Mouse (Mus musculus): ENCODE measurements around the gene Rdh5. TPM values are rescaled to one million over a fixed set of nuclear protein-coding genes. Genes with fewer than 3 reads are reported as not detected.

Rdh5 gene
- polyA plus RNA-seq, 1 experiment from 2014 or later, result 9.9 TPM

GRCm38 (mm10) chr10:128866518-128866917 is 56.2 kb downstream of the Rdh5 start:
- WGBS, result 97% methylated on average over 1 of the region's 1 CpGs
- H3K9me3 ChIP-seq, result no peaks in the 10 kb centered on the region
- H3K4me1 ChIP-seq, result no peaks in the 10 kb centered on the region
- H3K27me3 ChIP-seq (ENCODE audit: insufficient read depth, poor library complexity, severe bottlenecking), result no peaks in the 10 kb centered on the region
- H3K4me3 ChIP-seq, result no peak overlapping the region
- no peak for DNase-seq (ENCODE audit: low spot score)
- no peak overlapping the region for H3K27ac ChIP-seq
- H3K36me3 ChIP-seq, result peaks cover 42% of the 10 kb centered on the region

DNA sequence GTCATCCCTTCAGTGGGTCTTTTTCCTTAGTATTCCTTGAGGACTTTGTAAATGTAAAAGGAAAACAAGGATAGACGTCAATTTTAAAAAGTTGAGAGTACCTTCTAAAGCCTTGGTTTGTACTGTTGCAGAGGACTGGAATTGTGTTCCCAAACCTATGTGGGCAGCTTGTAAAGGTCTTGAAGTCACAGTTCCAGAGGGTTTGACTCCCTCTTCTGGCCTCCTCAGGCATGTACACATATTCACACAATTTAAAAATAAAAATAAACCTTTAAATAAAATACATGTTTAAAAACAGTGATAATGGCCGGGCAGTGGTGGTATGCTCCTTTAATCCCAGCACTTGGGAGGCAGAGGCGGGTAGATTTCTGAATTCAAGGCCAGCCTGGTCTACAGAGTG is 56.6 kb downstream of the Rdh5 start:
- Histone ChIP-seq H3K27me3 (ENCODE audit: insufficient read depth, poor library complexity, severe bottlenecking) (no peaks in the 10 kb centered on the region), H3K27ac (no peak overlapping the region), H3K36me3 (peaks cover 40% of the 10 kb centered on the region), H3K9me3 (no peaks in the 10 kb centered on the region), H3K4me3 (no peak overlapping the region), H3K4me1 (no peaks in the 10 kb centered on the region)
- 85% methylated on average over 3 of the region's 3 CpGs for WGBS
- DNase-seq (ENCODE audit: low spot score), result no peak

Other genes with a start within 250 kb of the Rdh5 start
- gene Suox, start 248.8 kb downstream of the Rdh5 start, polyA plus RNA-seq (2016; fragmentation: Nextera tagmentation; extraction: Ambion mirVana), result 11.8 and 15.7 TPM in 2 replicates
- 66.2 and 69.1 TPM in 2 replicates for gene Rab5b, start 226.6 kb downstream of the Rdh5 start, polyA plus RNA-seq (2016; fragmentation: Nextera tagmentation; extraction: Ambion mirVana)
- 0.75 and 0.89 TPM in 2 replicates for gene Pmel, start 218.7 kb downstream of the Rdh5 start, polyA plus RNA-seq (2016; fragmentation: Nextera tagmentation; extraction: Ambion mirVana)
- 106 and 110 TPM in 2 replicates for gene Cdk2, start 217.9 kb downstream of the Rdh5 start, polyA plus RNA-seq (2016; fragmentation: Nextera tagmentation; extraction: Ambion mirVana)
- 3.9 and 4.4 TPM in 2 replicates for gene Dgka, start 178.0 kb downstream of the Rdh5 start, polyA plus RNA-seq (2016; fragmentation: Nextera tagmentation; extraction: Ambion mirVana)
- 31.8 and 45.4 TPM in 2 replicates for gene Pym1, start 175.0 kb downstream of the Rdh5 start, polyA plus RNA-seq (2016; fragmentation: Nextera tagmentation; extraction: Ambion mirVana)
- 0.28 and 1.7 TPM in 2 replicates for gene Mmp19, start 132.0 kb downstream of the Rdh5 start, polyA plus RNA-seq (2016; fragmentation: Nextera tagmentation; extraction: Ambion mirVana)
- 48.0 and 48.1 TPM in 2 replicates for gene Dnajc14, start 118.8 kb downstream of the Rdh5 start, polyA plus RNA-seq (2016; fragmentation: Nextera tagmentation; extraction: Ambion mirVana)
- gene Tmem198b, start 118.5 kb downstream of the Rdh5 start, polyA plus RNA-seq (2016; fragmentation: Nextera tagmentation; extraction: Ambion mirVana), result 13.6 and 16.3 TPM in 2 replicates
- 181 and 225 TPM in 2 replicates for gene Sarnp, start 105.6 kb downstream of the Rdh5 start, polyA plus RNA-seq (2016; fragmentation: Nextera tagmentation; extraction: Ambion mirVana)
- gene Ormdl2, start 101.2 kb downstream of the Rdh5 start, polyA plus RNA-seq (2016; fragmentation: Nextera tagmentation; extraction: Ambion mirVana), result 65.1 and 78.6 TPM in 2 replicates
- gene Gdf11, start 31.2 kb downstream of the Rdh5 start, polyA plus RNA-seq (2016; fragmentation: Nextera tagmentation; extraction: Ambion mirVana), result 4.6 and 5.7 TPM in 2 replicates
- gene Cd63, start 21.9 kb downstream of the Rdh5 start, polyA plus RNA-seq (2016; fragmentation: Nextera tagmentation; extraction: Ambion mirVana), result 313 and 322 TPM in 2 replicates
- gene Bloc1s1, start 1.1 kb upstream of the Rdh5 start, polyA plus RNA-seq (2016; fragmentation: Nextera tagmentation; extraction: Ambion mirVana), result 182 and 194 TPM in 2 replicates
- 1.1 and 1.3 TPM in 2 replicates for gene Itga7, start 10.9 kb upstream of the Rdh5 start, polyA plus RNA-seq (2016; fragmentation: Nextera tagmentation; extraction: Ambion mirVana)
- gene Mettl7b, start 38.1 kb upstream of the Rdh5 start, polyA plus RNA-seq (2016; fragmentation: Nextera tagmentation; extraction: Ambion mirVana), result not detected in 2 replicates
- not detected in 2 replicates for gene Olfr9, start 66.5 kb upstream of the Rdh5 start, polyA plus RNA-seq (2016; fragmentation: Nextera tagmentation; extraction: Ambion mirVana)
- not detected in 2 replicates for gene Olfr763, start 87.9 kb upstream of the Rdh5 start, polyA plus RNA-seq (2016; fragmentation: Nextera tagmentation; extraction: Ambion mirVana)
- not detected in 2 replicates for gene Olfr764-ps1, start 117.0 kb upstream of the Rdh5 start, polyA plus RNA-seq (2016; fragmentation: Nextera tagmentation; extraction: Ambion mirVana)
- gene Olfr765, start 127.1 kb upstream of the Rdh5 start, polyA plus RNA-seq (2016; fragmentation: Nextera tagmentation; extraction: Ambion mirVana), result not detected in 2 replicates
- gene Olfr766-ps1, start 146.1 kb upstream of the Rdh5 start, polyA plus RNA-seq (2016; fragmentation: Nextera tagmentation; extraction: Ambion mirVana), result not detected in 2 replicates
- not detected in 2 replicates for gene Olfr767, start 160.0 kb upstream of the Rdh5 start, polyA plus RNA-seq (2016; fragmentation: Nextera tagmentation; extraction: Ambion mirVana)
- gene Olfr768, start 176.5 kb upstream of the Rdh5 start, polyA plus RNA-seq (2016; fragmentation: Nextera tagmentation; extraction: Ambion mirVana), result not detected in 2 replicates
- not detected in 2 replicates for gene Olfr769, start 195.0 kb upstream of the Rdh5 start, polyA plus RNA-seq (2016; fragmentation: Nextera tagmentation; extraction: Ambion mirVana)
- gene Olfr770, start 216.1 kb upstream of the Rdh5 start, polyA plus RNA-seq (2016; fragmentation: Nextera tagmentation; extraction: Ambion mirVana), result not detected in 2 replicates
- not detected in 2 replicates for gene Olfr771, start 241.9 kb upstream of the Rdh5 start, polyA plus RNA-seq (2016; fragmentation: Nextera tagmentation; extraction: Ambion mirVana)